Mouse (Mus musculus) heart, postnatal 0 days (tissue): ENCODE data around the gene Serpina6.

ENCODE experiments used
- CTCF ChIP-seq: IDR thresholded peaks from 2 replicates; pipeline ENCODE4 v1.5.1; 2016; ENCODE audit warnings: antibody characterized with exemption, control low read depth, low read depth
- EP300 ChIP-seq: IDR thresholded peaks from 2 replicates; pipeline ENCODE4 v1.6.1; 2016; ENCODE audit warnings: antibody characterized with exemption, low read depth

DNA sequence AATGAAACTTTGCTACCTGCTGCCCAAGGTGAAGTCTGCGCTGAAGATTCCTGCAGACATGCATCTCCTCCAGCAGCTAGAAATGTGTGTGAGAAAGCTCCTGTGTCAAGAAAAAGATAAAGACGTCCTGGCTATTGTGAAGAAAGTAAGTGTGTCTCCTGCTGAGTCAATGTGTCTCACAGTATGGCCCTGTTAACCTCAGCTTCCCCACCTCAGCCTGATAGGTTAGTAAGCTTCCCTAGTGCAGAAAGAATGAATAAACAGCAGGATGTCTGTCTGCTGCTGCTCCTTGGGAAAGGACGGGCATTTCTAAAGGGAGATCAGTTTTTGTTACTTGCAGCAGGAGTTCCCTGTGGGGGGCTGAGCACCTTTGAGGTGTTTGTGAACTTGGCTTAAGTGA is 56.6 kb downstream of the Serpina6 start:
- TF ChIP-seq CTCF = no peak
- TF ChIP-seq EP300 = no peak
